Mouse (Mus musculus) small intestine, adult 10 weeks (tissue): ENCODE measurements around the gene Satl1. TPM values are rescaled to one million over a fixed set of nuclear protein-coding genes. Genes with fewer than 3 reads are reported as not detected.

Experiments
- polyA plus RNA-seq: library from polyadenylated mRNA; stranded (reverse); fragments of 350-450 nt; fragmentation: Illumina TruSeq; extraction: RNeasy Lipid Tissue Mini Kit (QIAGEN cat#74804); gene quantifications from one replicate; pipeline ENCODE4 v1.2.3, GENCODE M21; 2014; ENCODE audit warnings: low replicate concordance

The Satl1 gene
- 0.67 TPM for polyA plus RNA-seq

DNA sequence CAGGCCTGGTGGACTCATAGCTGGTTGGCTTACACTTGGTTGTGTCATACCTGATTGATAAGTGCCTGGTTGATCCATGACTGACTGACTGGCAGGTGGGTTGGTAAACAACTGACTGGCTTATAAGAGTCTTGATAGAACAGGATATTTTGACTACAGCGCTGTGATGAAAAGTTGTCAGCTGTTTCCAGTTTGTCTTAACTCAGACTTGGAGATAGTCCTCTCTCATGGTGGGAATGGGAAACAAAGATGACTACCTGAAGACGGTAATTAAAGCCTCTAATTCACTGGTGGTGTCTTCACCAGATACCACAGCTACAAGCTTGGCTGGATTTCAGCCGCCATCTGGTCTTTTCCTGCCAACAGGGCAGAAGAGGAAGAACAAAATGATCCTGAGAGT, at the start of gene Satl1:
Gene Satl1, minus strand, starts transcription at position 101 of the 400 bp plus-strand sequence.

Other genes starting within 250 kb of the Satl1 start
- gene 4933403O08Rik, start 167.7 kb downstream of the Satl1 start, polyA plus RNA-seq = not detected
- gene Apool, start 95.4 kb downstream of the Satl1 start, polyA plus RNA-seq = 185 TPM
- 5,900 TPM for gene 2010106E10Rik, start 88.5 kb upstream of the Satl1 start, polyA plus RNA-seq
- 3.9 TPM for gene Zfp711, start 193.7 kb upstream of the Satl1 start, polyA plus RNA-seq